Mouse (Mus musculus) urinary bladder, postnatal 36 days (tissue): ENCODE data around the gene Pknox1.
"Not testable (repeated sequence)": the region's sequence is repeated elsewhere in the genome, so short reads cannot be mapped to it uniquely, and the experiment has no call there.

Source experiments
- DNase-seq, 2 experiments: peaks; one replicate each; pipeline ENCODE4 v3.0.0; 2022; ENCODE audit warnings: low spot score in 2 of 2, mixed read lengths in 1 of 2

Gene Pknox1

GRCm38 (mm10) chr17:31564015-31564857 lies at the start of gene Pknox1:
Gene Pknox1 (plus strand): TSS chr17:31564734.
- peak; percentile 95 to 99 for DNase-seq

DNA sequence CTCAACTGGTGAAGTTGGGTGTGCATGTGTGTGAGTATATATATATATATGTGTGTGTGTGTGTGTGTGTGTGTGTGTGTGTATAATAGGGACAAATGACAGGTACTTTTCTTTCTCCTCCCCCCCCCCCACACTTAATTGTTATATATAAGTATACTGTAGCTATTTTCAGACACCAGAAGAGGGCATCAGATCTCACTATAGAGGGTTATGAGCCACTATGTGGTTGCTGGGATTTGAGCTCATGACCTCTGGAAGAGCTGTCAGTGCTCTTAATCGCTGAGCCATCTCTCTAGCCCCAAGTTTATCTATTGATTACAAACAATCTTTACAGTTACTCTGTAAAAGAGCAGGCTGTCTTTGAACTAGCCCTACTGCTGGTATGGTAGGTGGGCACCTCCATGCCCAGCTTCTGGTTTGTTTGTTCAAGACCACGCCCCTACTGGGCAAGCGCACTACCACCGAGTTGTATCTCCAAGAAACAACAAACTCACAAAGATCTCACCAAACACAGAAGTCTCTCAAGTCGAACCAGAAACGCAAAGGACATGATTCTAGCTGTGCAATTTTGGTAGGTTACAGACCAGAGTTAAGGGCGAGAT lies 45.1 kb upstream of the Pknox1 start:
- no peak for DNase-seq

DNA sequence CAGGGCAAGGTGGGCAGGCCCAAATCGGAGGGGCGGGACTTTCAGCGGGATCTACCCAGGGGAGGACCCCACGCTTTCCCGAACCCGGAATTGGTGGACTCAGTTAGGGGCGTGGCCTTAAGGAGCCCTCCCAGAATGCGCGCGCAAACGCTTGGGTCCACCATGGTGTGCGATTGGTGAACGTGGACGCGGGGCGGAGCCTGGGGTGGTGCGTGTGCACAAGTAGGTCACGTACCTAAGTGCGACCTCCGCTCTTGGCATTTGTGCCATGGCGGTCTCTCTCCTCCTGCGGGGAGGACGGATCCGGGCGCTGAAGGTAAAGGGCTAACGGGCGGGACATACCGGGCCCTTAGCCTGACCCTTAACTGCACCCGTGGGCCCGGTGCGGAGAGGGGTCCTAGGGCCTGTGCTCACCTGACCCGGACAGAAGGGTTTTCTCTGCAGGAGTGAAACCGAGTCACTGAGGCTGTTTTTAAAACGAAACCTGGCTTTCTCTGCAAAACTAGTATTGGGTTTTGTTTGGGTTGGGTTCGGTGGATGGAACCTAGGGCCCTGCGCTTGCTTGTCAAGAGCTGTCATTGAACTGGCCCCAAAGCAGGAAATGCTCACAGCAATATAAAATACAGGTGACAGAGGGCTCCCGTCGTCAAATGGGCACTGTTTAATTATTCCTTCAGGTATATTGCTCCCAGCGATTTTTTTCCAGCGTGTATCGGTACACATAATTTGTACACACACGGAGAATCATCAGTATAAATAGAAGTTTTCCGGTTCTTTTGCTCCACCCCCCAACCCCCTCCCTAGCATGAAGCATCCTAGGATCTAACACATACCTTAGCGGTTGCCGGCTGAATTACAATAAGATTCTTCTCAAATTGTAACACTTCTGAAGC lies 44.3 kb upstream of the Pknox1 start, which contains the start of the genes Wdr4 and Ndufv3:
Gene Wdr4, minus strand, starts transcription at position 35 of the 893 bp plus-strand sequence.
Gene Ndufv3, plus strand, starts transcription at position 170 of the 893 bp plus-strand sequence.
- DNase-seq = peak; percentile 97 to 100

- peak in 1 of 2 experiments; percentile 47 for DNase-seq
These were observed 43.6 kb upstream of the Pknox1 start for GRCm38 (mm10) chr17:31520895-31521294.

DNA sequence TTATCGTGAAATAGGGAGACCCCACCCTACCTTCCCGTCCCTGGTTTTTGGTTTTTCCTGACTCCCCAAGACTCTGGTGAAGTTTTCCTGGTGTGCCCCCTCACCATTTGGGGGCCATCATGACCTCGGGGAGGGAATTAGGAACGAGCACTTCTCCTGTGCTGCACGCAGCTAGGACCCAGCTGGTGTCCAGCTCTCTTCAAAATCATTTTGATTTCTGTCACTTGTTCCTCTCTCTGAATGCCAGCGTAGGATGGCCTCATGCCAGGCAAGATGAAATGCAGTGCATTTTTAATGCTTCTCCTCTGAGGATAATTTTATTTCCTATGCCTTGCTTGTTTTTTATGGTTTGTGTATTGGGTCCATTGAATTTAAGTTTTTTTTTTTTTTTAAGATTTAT lies 42.6 kb upstream of the Pknox1 start:
- no peak for DNase-seq

- DNase-seq = no peak
These were observed 39.4 kb upstream of the Pknox1 start for GRCm38 (mm10) chr17:31525114-31525513.

DNA sequence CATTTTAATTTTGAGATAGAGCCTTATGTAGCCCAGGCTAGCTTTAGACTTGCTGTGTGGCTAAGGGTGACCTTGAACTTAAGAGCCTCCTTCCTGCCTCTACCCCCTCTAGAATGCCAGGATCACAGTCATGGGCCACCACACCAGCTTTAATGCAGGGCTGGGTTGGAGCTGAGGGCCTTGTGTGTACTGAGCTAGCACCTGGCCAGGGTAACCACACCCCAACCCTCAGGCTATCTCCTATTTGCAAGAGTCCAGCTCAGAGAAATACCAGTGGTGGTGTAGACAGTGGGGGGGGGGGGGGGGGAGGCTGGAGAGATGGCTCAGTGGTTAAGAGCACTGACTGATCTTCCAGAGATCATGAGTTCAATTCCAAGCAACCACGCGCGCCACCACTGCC lies 38.7 kb upstream of the Pknox1 start:
- no peak for DNase-seq

DNA sequence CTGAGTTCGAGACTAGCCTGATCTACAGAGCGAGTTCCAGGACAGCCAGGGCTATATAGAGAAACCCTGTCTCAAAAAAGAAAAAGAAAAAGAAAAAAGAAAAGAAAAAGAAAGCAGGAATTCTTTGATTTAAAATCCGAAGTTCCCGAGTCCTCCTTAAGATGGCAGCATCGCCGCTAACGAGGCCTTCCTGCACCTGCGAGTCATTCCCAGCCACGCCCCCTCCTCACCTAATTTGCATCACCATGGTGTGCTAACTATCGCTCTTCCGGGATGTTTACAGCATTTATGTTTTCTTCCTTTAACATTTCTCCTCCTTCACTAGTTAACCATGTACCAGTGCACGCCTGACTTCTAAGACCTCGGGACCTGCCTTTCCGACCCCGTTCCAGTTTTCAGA lies 35.2 kb upstream of the Pknox1 start:
- DNase-seq = peak in 1 of 2 experiments; percentile 28

- no peak for DNase-seq
These were observed 32.9 kb upstream of the Pknox1 start for GRCm38 (mm10) chr17:31531441-31532158.

DNA sequence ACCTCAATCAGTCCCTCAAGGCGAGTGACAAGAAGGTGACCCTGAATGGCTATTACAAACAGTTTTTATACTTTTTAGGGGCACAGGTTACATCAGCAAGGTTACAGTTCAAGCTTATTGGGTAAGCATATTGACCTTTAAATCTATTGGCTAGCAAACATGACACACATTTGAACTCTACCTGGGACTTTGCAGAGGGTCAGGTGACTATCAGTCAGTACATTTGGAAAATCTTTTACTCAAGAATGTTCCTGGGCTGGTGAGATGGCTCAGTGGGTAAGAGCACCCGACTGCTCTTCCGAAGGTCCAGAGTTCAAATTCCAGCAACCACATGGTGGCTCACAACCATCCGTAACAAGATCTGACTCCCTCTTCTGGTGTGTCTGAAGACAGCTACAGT lies 32.2 kb upstream of the Pknox1 start:
- DNase-seq = not testable (repeated sequence)

DNA sequence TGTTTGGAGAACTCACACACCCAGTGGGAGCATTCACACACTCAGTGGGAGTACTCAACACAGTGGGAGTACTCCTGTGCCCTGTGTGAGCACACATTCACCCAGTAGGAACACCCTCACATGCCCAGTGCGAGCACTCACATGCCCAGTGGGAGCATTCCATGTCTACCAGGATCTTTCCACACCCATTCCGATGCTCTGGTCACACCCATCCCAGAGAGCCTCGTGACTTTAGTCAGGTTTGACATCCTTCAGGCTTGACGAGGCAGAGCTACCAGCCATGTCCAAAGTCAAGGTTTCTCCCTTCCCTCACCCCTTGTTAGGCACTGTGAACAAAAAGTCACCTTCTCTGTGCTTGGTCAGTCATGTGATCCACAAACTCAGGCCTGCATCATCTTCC lies 29.2 kb upstream of the Pknox1 start:
- DNase-seq = no peak

GRCm38 (mm10) chr17:31535871-31536629 lies 28.5 kb upstream of the Pknox1 start:
- DNase-seq = peak in 1 of 2 experiments; percentile 51

GRCm38 (mm10) chr17:31540101-31540500 lies 24.4 kb upstream of the Pknox1 start:
- DNase-seq = no peak

GRCm38 (mm10) chr17:31540809-31541459 lies 23.6 kb upstream of the Pknox1 start:
- no peak for DNase-seq

- DNase-seq = no peak
These were observed 23.1 kb upstream of the Pknox1 start for GRCm38 (mm10) chr17:31541460-31541831.

- DNase-seq = no peak
These were observed 21.0 kb upstream of the Pknox1 start for GRCm38 (mm10) chr17:31543574-31543973.

DNA sequence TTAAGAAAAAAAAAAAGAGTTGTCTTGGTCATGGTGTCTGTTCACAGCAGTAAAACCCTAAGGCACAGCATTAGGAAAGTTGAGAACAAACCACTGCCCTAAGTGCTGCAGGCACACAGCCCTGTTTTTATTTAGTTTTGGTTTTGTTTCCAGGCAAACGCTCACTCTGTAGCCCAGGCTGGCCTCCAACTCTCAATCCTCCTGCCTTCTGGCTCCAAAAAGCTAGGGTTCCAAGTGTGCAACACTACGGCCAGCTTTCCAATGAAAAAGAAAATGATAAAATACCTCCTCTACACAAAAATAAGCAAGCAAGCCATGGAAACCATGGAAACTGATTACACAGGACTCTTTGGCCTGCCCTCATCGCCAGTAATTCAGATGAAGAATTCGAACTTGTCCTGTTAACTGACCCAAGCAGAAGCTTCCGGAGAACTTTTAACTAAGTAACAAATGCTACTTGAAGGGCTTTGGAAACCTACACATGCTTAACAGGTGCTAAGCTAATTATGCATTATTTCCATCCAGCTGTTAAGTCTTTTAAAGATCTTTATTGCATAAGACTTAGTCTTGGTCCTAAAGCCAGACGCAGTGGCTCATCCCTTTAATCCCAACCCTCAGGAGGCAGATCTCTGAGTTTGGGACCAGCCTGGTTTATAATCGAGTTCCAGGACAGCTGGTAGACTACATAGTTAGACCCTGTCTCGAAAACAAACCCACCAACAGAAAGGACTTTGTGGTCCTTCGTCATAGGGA lies 17.9 kb upstream of the Pknox1 start:
- no peak for DNase-seq

DNA sequence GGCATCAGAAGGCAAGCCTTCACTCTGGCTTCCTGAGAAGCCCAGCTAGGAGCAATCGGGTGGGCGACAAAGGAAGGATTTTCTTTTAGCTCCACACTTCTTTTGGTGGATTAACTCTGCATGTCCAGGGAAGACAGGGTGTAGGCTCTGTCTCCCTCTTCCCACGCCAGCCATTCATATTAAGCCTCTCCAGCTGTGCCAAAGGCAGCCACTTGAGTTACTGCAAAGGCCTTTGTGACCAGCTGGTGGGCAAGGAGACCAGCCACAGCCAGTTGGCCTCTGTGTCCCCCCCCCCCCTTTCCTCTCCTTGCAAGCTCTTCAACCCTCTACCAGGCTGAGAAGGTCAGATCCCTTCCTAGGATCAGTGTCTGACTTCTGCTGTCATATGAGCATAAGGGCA lies 16.6 kb upstream of the Pknox1 start:
- DNase-seq = no peak

GRCm38 (mm10) chr17:31549389-31549788 lies 15.1 kb upstream of the Pknox1 start:
- no peak for DNase-seq
